Mouse (Mus musculus) midbrain, embryonic 12.5 days (tissue): ENCODE data around the gene Runx1. TPM values are rescaled to one million over a fixed set of nuclear protein-coding genes. Genes with fewer than 3 reads are reported as not detected.

Source experiments
- ATAC-seq: fragments of 200-750 bp; cut with Nextera tagmentation; 2 replicates; pipeline ENCODE4 v1.8.0; 2017; ENCODE audit warnings: low read depth, moderate TSS enrichment, moderate library complexity; ENCODE audit not compliant: low FRiP score
- H3K27ac ChIP-seq: fragments of 300-500 bp; sonication (generic); replicated peaks from 2 replicates; pipeline ENCODE4 v1.5.1; 2016; ENCODE audit warnings: mild to moderate bottlenecking
- H3K27me3 ChIP-seq: fragments of 300-500 bp; sonication (generic); 2 replicates; pipeline ENCODE4 v1.6.1; 2016; ENCODE audit warnings: mild to moderate bottlenecking
- H3K36me3 ChIP-seq: fragments of 300-500 bp; sonication (generic); 2 replicates; pipeline ENCODE4 v1.6.1; 2016
- H3K4me1 ChIP-seq: fragments of 300-500 bp; sonication (generic); 2 replicates; pipeline ENCODE4 v1.6.1; 2016
- H3K4me2 ChIP-seq: fragments of 300-500 bp; sonication (generic); replicated peaks from 2 replicates; pipeline ENCODE4 v1.6.1; 2016; ENCODE audit warnings: mild to moderate bottlenecking, moderate library complexity
- H3K4me3 ChIP-seq: fragments of 300-500 bp; sonication (generic); 2 replicates; pipeline ENCODE4 v1.5.1; 2016; ENCODE audit warnings: mild to moderate bottlenecking
- H3K9ac ChIP-seq: fragments of 300-500 bp; sonication (generic); replicated peaks from 2 replicates; pipeline ENCODE4 v1.6.1; 2016; ENCODE audit warnings: mild to moderate bottlenecking, moderate library complexity
- H3K9me3 ChIP-seq: fragments of 300-500 bp; sonication (generic); 2 replicates; pipeline ENCODE4 v1.6.1; 2016; ENCODE audit warnings: mild to moderate bottlenecking
- WGBS: fragments of 180-500 bp; shearing (Covaris S2); methylation state at CpG from one replicate; pipeline ENCODE4 v1.1.7; 2016; 5-methylcytosine and 5-hydroxymethylcytosine counted together
- polyA plus RNA-seq: library from polyadenylated mRNA; unstranded; fragments of >200 nt; fragmentation: Nextera tagmentation; extraction: Ambion mirVana; gene quantifications from 2 replicates; pipeline ENCODE4 v1.2.1, GENCODE M21; 2016

Runx1 gene
- polyA plus RNA-seq, 1 experiment from 2014 or later: 3.6 TPM

DNA sequence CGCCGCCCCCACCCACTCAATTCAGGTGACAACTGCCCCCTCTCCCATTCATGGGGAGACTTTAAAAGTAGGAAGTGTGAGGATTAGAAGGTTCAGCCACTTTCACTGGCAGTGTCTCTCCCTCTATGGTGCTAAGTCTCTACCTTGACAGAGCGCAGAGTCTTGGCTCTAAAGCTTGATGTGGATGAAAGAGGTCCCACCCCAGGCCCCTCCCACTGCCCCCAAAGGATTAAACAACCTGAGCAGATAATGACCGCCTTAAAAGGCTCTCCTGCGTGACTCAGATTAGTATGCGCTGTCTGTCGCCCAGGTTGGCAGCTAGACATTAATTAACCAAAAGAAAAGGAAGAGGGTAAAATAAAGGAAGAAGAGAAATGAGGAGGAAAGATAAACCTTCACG, 215.5 kb downstream of the Runx1 start:
- WGBS: 33% methylated on average over 8 of the region's 8 CpGs
- ATAC-seq: no peak
- no peak overlapping the region for H3K27ac ChIP-seq
- H3K4me1 ChIP-seq: peaks cover 36% of the 10 kb centered on the region
- H3K4me2 ChIP-seq: no peak overlapping the region
- no peak overlapping the region for H3K9ac ChIP-seq
- H3K27me3 ChIP-seq: peaks cover 54% of the 10 kb centered on the region
- no peaks in the 10 kb centered on the region for H3K9me3 ChIP-seq
- no peaks in the 10 kb centered on the region for H3K36me3 ChIP-seq
- no peak overlapping the region for H3K4me3 ChIP-seq

DNA sequence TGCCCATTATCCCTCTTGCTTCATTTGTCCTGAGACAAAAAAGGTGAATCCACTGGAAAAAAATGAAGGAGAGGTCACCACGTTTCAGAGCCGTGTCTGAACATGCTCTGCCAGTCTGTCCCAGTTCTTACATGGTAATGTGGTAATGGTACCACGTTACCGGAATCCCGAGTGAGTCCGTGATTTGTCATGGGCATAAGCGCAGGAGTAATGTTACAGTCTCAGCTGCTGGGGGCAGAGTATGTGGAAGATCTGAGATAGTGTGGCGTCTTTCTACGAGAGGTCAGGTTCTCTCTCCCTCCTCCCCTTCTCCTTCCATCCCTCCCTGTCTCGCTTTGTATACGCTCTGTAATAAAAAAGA, 216.3 kb downstream of the Runx1 start:
- no peaks in the 10 kb centered on the region for H3K36me3 ChIP-seq
- no peak for ATAC-seq
- no peak overlapping the region for H3K27ac ChIP-seq
- no peak overlapping the region for H3K9ac ChIP-seq
- peaks cover 56% of the 10 kb centered on the region for H3K27me3 ChIP-seq
- H3K9me3 ChIP-seq: no peaks in the 10 kb centered on the region
- H3K4me1 ChIP-seq: peaks cover 40% of the 10 kb centered on the region
- no peak overlapping the region for H3K4me2 ChIP-seq
- no peak overlapping the region for H3K4me3 ChIP-seq
- WGBS: 56% methylated on average over 11 of the region's 11 CpGs

DNA sequence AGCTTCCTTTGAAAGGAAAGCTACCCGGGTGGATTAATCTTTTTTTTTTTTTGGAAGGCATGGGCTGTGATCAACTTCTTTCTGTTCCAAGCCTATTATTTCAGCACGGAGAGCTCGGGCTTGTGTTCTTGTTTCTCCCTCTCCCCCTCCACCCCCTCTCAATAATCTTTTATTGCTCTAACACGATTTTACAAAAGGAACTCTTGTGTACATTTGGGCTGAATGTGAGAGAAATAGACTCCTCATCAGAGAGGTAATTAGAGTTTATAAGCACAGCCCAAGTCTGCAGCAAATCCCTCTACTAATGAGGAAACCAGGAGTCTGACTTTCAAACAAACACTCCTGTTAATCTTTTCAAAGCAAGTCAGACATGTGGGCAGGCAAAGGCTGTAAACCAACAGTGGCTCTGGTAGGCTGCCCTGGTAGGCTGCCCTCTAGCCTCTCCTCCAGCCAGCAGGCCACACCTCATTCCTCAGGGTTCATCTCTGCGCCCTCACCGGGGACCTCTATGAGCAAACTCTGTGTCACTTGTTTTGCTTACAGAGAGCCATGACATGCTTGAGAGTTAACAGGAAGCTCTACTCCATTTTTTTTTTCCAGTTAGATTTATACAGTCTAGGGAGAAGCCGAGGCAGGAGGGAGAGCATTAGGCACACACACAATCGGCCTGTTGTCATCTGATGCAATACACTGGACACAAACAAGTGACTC, 216.8 kb downstream of the Runx1 start:
- Histone ChIP-seq H3K4me1 (peaks cover 40% of the 10 kb centered on the region), H3K27me3 (peaks cover 61% of the 10 kb centered on the region), H3K4me2 (peak overlapping the region; percentile 21; the same call in 1 of the 2 replicates), H3K27ac (peak overlapping the region; percentile 4; the same call in 1 of the 2 replicates), H3K9ac (no peak overlapping the region), H3K4me3 (no peak overlapping the region), H3K36me3 (no peaks in the 10 kb centered on the region), H3K9me3 (no peaks in the 10 kb centered on the region)
- 0 out of 2 replicates have a peak, but pooled peaks have one; percentile 14 for ATAC-seq
- 17% methylated on average over 8 of the region's 8 CpGs for WGBS

DNA sequence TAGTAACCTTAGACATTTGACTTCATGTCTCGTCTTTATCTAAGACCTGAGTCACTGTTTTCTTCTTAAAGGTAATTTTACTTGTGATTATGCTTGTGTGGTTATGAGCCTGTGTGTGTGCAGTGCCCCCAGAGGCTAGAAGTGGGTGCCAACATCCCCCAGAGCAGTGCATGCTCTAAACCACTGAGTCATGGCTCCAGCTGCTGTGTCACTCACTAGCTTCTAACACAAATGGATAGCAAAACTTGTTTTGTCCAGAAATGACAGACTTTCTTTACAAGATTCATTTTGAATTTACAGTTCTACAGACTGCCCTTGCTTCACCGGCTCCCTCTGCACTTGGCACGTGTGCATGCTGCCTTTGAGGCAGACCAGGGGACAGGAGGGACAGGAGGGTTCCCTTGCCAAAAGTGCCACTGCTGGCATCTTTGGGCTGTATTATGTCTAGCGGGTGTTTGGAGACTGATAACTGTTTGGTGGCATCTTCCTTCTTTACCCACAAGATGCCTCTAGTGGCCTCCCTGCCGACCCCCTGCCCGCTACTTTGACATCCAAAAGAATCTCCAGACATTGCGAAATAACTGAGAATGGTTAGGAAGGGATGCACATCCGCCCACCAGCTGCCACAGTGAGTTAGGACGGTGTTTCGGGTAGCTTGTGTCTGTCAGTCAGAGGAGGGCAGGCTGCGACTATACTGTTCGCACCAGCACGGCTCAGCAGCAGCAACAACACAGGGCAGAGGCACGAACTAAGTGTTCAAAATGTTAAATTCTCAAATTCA, 217.6 kb downstream of the Runx1 start:
- no peak overlapping the region for H3K27ac ChIP-seq
- peaks cover 62% of the 10 kb centered on the region for H3K27me3 ChIP-seq
- no peaks in the 10 kb centered on the region for H3K9me3 ChIP-seq
- H3K4me3 ChIP-seq: no peak overlapping the region
- peaks cover 40% of the 10 kb centered on the region for H3K4me1 ChIP-seq
- no peak overlapping the region for H3K9ac ChIP-seq
- ATAC-seq: no peak
- 35% methylated on average over 14 of the region's 14 CpGs for WGBS
- H3K4me2 ChIP-seq: peak overlapping the region; percentile 21; the same call in 1 of the 2 replicates
- H3K36me3 ChIP-seq: no peaks in the 10 kb centered on the region

DNA sequence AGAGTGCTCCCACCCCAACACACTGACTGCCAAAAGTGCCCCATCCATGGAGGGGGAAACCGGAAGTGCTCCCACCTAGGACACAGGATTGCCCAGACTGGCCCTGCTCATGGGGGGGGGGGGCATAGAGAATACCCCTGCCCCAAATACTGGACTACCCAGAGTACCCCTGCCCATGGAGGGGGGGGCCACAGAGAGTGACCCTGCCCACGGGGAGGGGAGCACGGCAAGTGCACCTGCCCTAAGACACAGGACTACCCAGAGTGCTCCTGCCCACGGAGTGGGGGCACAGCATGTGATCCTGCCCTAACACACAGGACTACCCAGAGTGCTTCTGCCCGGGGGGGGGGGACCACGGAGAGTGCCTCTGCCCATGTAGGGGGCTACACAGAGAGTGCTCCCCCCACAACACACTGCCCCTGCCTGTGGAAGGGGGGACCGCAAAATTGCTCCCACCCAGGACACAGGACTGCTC, 219.4 kb downstream of the Runx1 start:
- Histone ChIP-seq H3K9ac (no peak overlapping the region), H3K27ac (no peak overlapping the region), H3K36me3 (no peaks in the 10 kb centered on the region), H3K9me3 (no peaks in the 10 kb centered on the region), H3K4me2 (no peak overlapping the region), H3K4me3 (no peak overlapping the region), H3K27me3 (peaks cover 51% of the 10 kb centered on the region), H3K4me1 (peaks cover 35% of the 10 kb centered on the region)
- WGBS: 84% methylated on average over 5 of the region's 7 CpGs
- peak; percentile 16; the same call in 1 of the 2 replicates for ATAC-seq

DNA sequence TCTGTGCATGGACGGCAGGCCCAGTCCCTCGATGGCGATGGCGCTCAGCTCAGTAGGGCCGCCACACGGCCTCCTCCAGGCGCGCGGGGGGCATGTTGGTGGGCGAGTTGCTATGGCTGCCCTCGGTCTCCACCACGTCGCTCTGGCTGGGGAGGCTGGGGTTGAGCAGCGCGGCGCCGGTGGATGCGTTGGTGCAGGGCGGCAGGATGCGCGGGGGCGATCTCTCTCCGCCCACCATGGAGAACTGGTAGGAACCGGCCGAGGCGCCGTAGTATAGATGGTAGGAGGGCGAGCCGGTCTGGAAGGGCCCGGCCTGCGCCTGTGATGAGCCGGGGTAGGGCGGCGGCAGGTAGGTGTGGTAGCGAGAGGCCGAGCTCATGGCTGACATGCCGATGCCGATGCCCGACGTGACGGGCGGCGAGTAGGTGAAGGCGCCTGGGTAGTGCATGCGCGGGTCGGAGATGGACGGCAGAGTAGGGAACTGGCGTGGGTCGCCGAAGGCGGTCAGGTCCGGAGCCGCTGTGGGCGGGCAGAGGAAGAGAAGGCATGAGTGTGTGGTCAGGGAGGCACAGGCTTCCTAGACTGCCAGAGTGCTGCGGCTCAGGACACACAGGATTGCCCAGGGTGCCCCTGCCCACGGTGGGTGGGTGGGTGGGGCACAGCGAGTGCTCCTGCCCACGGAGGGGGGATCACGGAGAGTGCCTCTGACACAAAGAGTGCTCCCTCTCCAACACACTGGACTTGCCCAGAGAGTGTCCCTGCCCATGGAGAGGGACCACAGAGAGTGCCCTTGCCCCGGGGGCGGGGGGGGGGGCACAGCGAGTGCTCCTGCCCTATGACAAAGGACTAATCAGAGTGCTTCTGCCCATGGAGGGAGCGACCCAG, 220.1 kb downstream of the Runx1 start:
- peak; percentile 57 for ATAC-seq
- H3K9me3 ChIP-seq: no peaks in the 10 kb centered on the region
- H3K27me3 ChIP-seq: peaks cover 51% of the 10 kb centered on the region
- peak overlapping the region; percentile 58 for H3K4me2 ChIP-seq
- peak overlapping the region; percentile 44 for H3K4me3 ChIP-seq
- 7% methylated on average over 56 of the region's 64 CpGs for WGBS
- H3K4me1 ChIP-seq: peaks cover 35% of the 10 kb centered on the region
- no peak overlapping the region for H3K27ac ChIP-seq
- no peaks in the 10 kb centered on the region for H3K36me3 ChIP-seq
- peak overlapping the region; percentile 41 for H3K9ac ChIP-seq

DNA sequence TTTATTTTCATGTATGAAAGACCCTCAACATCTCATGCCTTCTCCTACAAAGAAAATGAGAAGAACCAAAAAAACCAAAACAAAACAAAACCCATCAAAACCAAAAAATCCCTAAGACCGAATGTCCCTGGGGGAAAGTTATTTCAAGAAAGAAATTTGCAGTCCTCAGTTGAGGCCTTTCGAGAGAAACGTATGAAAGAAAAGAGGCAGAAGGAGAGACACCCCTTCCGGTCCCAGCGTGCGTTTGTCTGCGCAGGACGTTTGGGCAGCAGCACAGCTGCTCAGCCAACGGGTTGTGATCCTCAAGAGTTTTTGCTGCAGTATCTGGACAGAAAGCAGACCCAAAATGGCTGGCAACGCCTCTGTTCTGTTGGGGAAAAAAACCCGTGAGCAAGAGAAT, 223.4 kb downstream of the Runx1 start:
- Histone ChIP-seq H3K4me3 (no peak overlapping the region), H3K9ac (no peak overlapping the region), H3K36me3 (no peaks in the 10 kb centered on the region), H3K4me2 (no peak overlapping the region), H3K9me3 (no peaks in the 10 kb centered on the region), H3K27ac (no peak overlapping the region), H3K4me1 (peaks cover 8% of the 10 kb centered on the region), H3K27me3 (peaks cover 43% of the 10 kb centered on the region)
- WGBS: 81% methylated on average over 11 of the region's 11 CpGs
- no peak for ATAC-seq

DNA sequence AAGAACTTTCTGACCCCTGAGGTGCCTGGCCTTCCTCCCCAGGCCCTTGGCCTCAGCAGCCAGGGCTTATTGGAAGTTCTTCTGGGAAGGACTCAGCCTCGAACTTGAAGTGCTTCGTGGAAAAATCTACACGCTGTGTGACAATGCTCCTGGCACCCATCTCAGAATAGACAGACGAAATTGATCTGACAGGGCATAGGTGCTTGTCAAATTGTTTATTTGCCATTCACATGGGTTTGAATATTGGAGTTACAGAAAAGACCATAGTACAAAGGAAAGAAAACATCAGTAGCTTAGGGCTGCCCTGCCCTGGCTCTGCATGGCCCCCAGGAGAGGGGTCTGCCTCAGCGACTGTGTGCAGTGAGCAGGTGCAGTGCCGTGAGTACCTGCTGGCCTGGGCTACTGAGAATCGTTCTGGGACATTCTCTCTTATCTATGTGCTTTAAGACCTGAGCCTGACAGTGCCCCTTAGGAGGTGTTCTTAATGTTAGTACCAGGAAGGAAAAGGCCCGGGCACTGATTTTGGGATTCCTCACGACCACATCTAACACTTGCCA, 224.6 kb downstream of the Runx1 start:
- WGBS: 75% methylated on average over 9 of the region's 9 CpGs
- Histone ChIP-seq H3K9ac (no peak overlapping the region), H3K4me2 (no peak overlapping the region), H3K9me3 (no peaks in the 10 kb centered on the region), H3K27ac (no peak overlapping the region), H3K36me3 (no peaks in the 10 kb centered on the region), H3K27me3 (peaks cover 33% of the 10 kb centered on the region), H3K4me3 (no peak overlapping the region), H3K4me1 (peaks cover 8% of the 10 kb centered on the region)
- ATAC-seq: no peak

DNA sequence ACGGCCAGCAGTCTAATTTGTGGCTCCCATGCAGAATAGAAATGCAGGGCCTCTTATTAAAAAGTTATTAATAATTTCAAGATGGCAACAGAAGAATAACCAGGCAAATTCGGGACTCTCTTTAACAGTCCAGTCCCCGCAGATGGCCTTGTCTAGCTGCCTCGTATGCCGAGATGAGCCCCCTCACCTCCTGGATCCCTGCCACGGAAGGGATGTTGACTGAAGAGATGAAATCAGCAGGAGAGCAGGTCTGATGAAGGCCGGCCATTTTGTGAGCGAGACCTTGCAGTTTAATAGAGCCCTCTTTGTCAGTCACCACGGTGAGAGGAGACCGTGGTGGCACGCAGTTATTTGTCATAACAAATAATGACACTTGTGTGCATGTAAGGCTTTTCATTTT, 226.5 kb downstream of the Runx1 start:
- H3K27ac ChIP-seq: no peak overlapping the region
- H3K4me2 ChIP-seq: no peak overlapping the region
- H3K4me1 ChIP-seq: no peaks in the 10 kb centered on the region
- no peaks in the 10 kb centered on the region for H3K9me3 ChIP-seq
- H3K4me3 ChIP-seq: no peak overlapping the region
- H3K36me3 ChIP-seq: no peaks in the 10 kb centered on the region
- peaks cover 19% of the 10 kb centered on the region for H3K27me3 ChIP-seq
- no peak overlapping the region for H3K9ac ChIP-seq
- no peak for ATAC-seq
- 79% methylated on average over 11 of the region's 11 CpGs for WGBS

DNA sequence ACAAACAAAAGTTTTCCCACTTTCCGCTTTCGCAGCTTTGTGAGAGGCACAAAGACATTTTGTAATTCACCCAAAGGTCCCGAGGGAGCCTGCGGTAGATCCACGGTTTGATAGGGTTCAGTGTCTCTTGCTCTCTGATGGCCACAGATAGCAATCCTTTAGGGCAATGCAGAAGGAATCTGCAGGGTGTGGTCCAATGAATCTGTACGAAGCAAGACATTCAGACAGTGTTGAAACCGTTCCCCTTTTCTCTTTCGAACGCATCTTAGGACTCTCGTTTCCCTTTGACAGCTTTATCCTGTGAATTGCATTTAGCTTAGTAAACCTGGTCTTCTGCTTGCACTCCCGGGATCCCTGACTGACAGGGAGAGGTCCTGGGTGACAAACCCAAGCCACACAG, 228.3 kb downstream of the Runx1 start:
- 69% methylated on average over 11 of the region's 11 CpGs for WGBS

DNA sequence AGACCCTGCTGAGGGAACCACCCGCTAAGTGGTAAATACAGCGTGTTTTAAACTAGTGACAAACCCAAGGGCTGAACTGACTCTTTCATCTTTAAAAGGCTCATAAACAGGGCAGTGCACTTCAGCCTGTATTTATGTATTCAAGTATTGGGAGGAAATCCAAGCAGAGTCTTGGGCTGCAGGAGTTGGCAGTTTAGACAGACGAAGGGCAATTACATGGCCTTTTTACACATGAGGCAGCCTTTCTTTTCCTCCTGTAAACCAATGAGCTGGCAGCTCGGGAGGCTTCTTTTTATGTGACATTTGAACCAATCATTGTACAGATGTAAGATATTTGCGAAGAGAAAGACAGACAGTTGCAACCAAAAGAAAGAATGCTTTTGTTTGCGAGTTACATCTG, 233.7 kb downstream of the Runx1 start:
- Histone ChIP-seq H3K4me3 (no peak overlapping the region), H3K4me2 (no peak overlapping the region), H3K4me1 (no peaks in the 10 kb centered on the region), H3K36me3 (no peaks in the 10 kb centered on the region), H3K9ac (no peak overlapping the region), H3K9me3 (no peaks in the 10 kb centered on the region), H3K27me3 (no peaks in the 10 kb centered on the region), H3K27ac (no peak overlapping the region)
- WGBS: 79% methylated on average over 6 of the region's 6 CpGs
- ATAC-seq: no peak

More for the DNA sequence above, 228.3 kb downstream of the Runx1 start:
- no peak for ATAC-seq
- H3K36me3 ChIP-seq: no peaks in the 10 kb centered on the region
- H3K9ac ChIP-seq: no peak overlapping the region
- no peak overlapping the region for H3K4me2 ChIP-seq
- H3K9me3 ChIP-seq: no peaks in the 10 kb centered on the region
- H3K27me3 ChIP-seq: peaks cover 13% of the 10 kb centered on the region
- H3K4me1 ChIP-seq: no peaks in the 10 kb centered on the region
- no peak overlapping the region for H3K27ac ChIP-seq
- no peak overlapping the region for H3K4me3 ChIP-seq
